In genomic region chr11:97685613-97686321, GRCm38 (mm10) we compare ENCODE assay signal across 8 mouse cellular contexts. TPM values are rescaled to one million over a fixed set of nuclear protein-coding genes. Genes with fewer than 3 reads are reported as not detected.
DNase-seq lines count a peak whose midpoint lies in the region; ATAC-seq and TF ChIP-seq lines count a peak whose summit lies in the region.

Gene Cisd3, plus strand, starts transcription at chr11:97685826.

- H3K27ac ChIP-seq in bone marrow, adult 2 months (ENCODE audit: control insufficient read depth, insufficient read depth, low read depth, low read length, poor library complexity), result peak within 1 kb of the TSS; percentile 72
- H3K27ac ChIP-seq in heart, embryonic 13.5 days (replicated peaks), result peak within 1 kb of the TSS; percentile 77
- no peak within 1 kb of the TSS for H3K27ac ChIP-seq in liver, embryonic 11.5 days (ENCODE audit: low read depth, low read length)

- no peak within 1 kb of the TSS for H3ac ChIP-seq in myocyte (ENCODE audit: control insufficient read depth, insufficient read length)

- H3K9ac ChIP-seq in heart, embryonic 13.5 days, result peak within 1 kb of the TSS; percentile 77
- peak within 1 kb of the TSS; percentile 53; the same call in 1 of the 2 replicates for H3K9ac ChIP-seq in liver, embryonic 11.5 days (ENCODE audit: low read depth, low read length)

- WGBS in bone marrow, adult 2 months, result 1% methylated on average over 43 of the region's 43 CpGs
- under 1% methylated on average over 43 of the region's 43 CpGs for WGBS in heart, embryonic 13.5 days
- under 1% methylated on average over 42 of the region's 43 CpGs for WGBS in liver, embryonic 11.5 days

- H3K4me3 ChIP-seq in bone marrow, adult 2 months (replicated peaks; ENCODE audit: control insufficient read depth, low read depth, low read length), result peak within 1 kb of the TSS; percentile 27
- H3K4me3 ChIP-seq in heart, embryonic 13.5 days, result peak within 1 kb of the TSS; percentile 50
- H3K4me3 ChIP-seq in liver, embryonic 11.5 days (ENCODE audit: low read depth, low read length), result peak within 1 kb of the TSS; percentile 32
- peak within 1 kb of the TSS; percentile 27 for H3K4me3 ChIP-seq in myocyte

- no peaks in the 10 kb centered on the region for H3K9me3 ChIP-seq in heart, embryonic 13.5 days
- H3K9me3 ChIP-seq in liver, embryonic 11.5 days (ENCODE audit: control insufficient read depth, low read length), result no peaks in the 10 kb centered on the region

- DNase-seq in 3T3-L1 (ENCODE audit: low read depth, low spot score), result peak; percentile 52
- DNase-seq in fibroblast of lung, adult 2 months (ENCODE audit: low read depth), result peak; percentile 49
- peak; percentile 97 for DNase-seq in kidney, postnatal 10 days
- peak; percentile 83 for DNase-seq in liver, embryonic 11.5 days (ENCODE audit: low spot score)
- peak; percentile 78 to 90 for DNase-seq in spleen, postnatal 4 days (ENCODE audit: low spot score in 2 of 2)

- H3K4me1 ChIP-seq in bone marrow, adult 2 months (ENCODE audit: control insufficient read depth, insufficient read depth, low read length), result peaks cover 4% of the 10 kb centered on the region
- peaks cover 39% of the 10 kb centered on the region for H3K4me1 ChIP-seq in heart, embryonic 13.5 days
- H3K4me1 ChIP-seq in liver, embryonic 11.5 days (replicated peaks; ENCODE audit: control insufficient read depth, insufficient read depth, low read length), result peaks cover 11% of the 10 kb centered on the region; the same call in 1 of the 2 replicates

- H3K27me3 ChIP-seq in heart, embryonic 13.5 days (replicated peaks), result no peaks in the 10 kb centered on the region
- no peaks in the 10 kb centered on the region for H3K27me3 ChIP-seq in liver, embryonic 11.5 days (replicated peaks; ENCODE audit: control insufficient read depth, insufficient read depth, low read length)
- H3K27me3 ChIP-seq in myocyte (ENCODE audit: control insufficient read depth, insufficient read depth, insufficient read length), result no peaks in the 10 kb centered on the region

- peak; percentile 85 for ATAC-seq in heart, embryonic 13.5 days (ENCODE audit: extremely low read depth, insufficient number of reproducible peaks, low FRiP score, low TSS enrichment)
- ATAC-seq in liver, embryonic 11.5 days (replicated peaks; ENCODE audit: low FRiP score), result peak; percentile 77

- peak within 1 kb of the TSS; percentile 77 for H3K4me2 ChIP-seq in heart, embryonic 13.5 days
- peak within 1 kb of the TSS; percentile 67 for H3K4me2 ChIP-seq in liver, embryonic 11.5 days
- H3K4me2 ChIP-seq in myocyte (ENCODE audit: low read depth), result peak within 1 kb of the TSS; percentile 92

- no peak; the same call in 1 of the 2 replicates for TF ChIP-seq POLR2A in bone marrow, adult 2 months (IDR thresholded peaks at IDR 0.05; ENCODE audit: borderline replicate concordance, control insufficient read depth, low read depth, low read length)
- peak; percentile 50 for TF ChIP-seq POLR2A in myocyte (IDR thresholded peaks at IDR 0.05; ENCODE audit: insufficient read length, low read depth)

- no peaks in the 10 kb centered on the region for H3K79me2 ChIP-seq in myocyte (ENCODE audit: control insufficient read depth, insufficient read depth)

- no peak for TF ChIP-seq CTCF in bone marrow, adult 2 months (IDR thresholded peaks at IDR 0.05; ENCODE audit: control insufficient read depth, insufficient read depth, low read length)

- peaks cover 50% of the 10 kb centered on the region for H3K36me3 ChIP-seq in heart, embryonic 13.5 days
- peaks cover 4% of the 10 kb centered on the region for H3K36me3 ChIP-seq in liver, embryonic 11.5 days (ENCODE audit: control insufficient read depth, insufficient read depth, low read length)
- H3K36me3 ChIP-seq in myocyte (ENCODE audit: control insufficient read depth, insufficient read depth), result peaks cover 3% of the 10 kb centered on the region

TF ChIP-seq in myocyte, 11 proteins besides CTCF, POLR2A, EP300 and RAD21:
- TF ChIP-seq POLR2AphosphoS2 (IDR thresholded peaks at IDR 0.05; ENCODE audit: insufficient read length, low read depth) (peak; percentile 96), MAX (IDR thresholded peaks at IDR 0.05; ENCODE audit: low read depth) (no peak), SRF (IDR thresholded peaks at IDR 0.05; ENCODE audit: control insufficient read depth, insufficient read length, low read depth) (peak; percentile 51)
TF ChIP-seq in myocyte: peak in this region for 2.

RNA-seq across cellular contexts. Expression of gene Cisd3, which starts in this region (rescaled TPM):
- 29.3 and 76.0 TPM in 2 replicates for polyA plus RNA-seq in bone marrow, adult 2 months (2011; ENCODE audit: insufficient read depth, insufficient read length, low replicate concordance, missing spikeins)
- polyA plus RNA-seq in heart, embryonic 13.5 days (2015; fragmentation: Nextera tagmentation; extraction: Ambion mirVana), result 44.1 and 53.7 TPM in 2 replicates
- polyA plus RNA-seq in liver, embryonic 11.5 days (2014; fragmentation: Nextera tagmentation; extraction: Ambion mirVana), result 18.0 and 21.9 TPM in 2 replicates
- polyA plus RNA-seq in myocyte (2012; fragmentation: generic; extraction: Trizol), result 112 TPM
